Mouse (Mus musculus) embryonic facial prominence, embryonic 13.5 days (tissue): ENCODE results near the gene Ppme1. TPM values are rescaled to one million over a fixed set of nuclear protein-coding genes. Genes with fewer than 3 reads are reported as not detected.

Source experiments
- ATAC-seq: fragments of 200-750 bp; cut with Nextera tagmentation; 2 replicates; pipeline ENCODE4 v1.8.0; 2017; ENCODE audit warnings: low read depth; ENCODE audit not compliant: insufficient number of reproducible peaks, insufficient read depth, low FRiP score, low TSS enrichment
- H3K27ac ChIP-seq: fragments of 300-500 bp; sonication (generic); 2 replicates; pipeline ENCODE4 v1.5.1; 2015; ENCODE audit warnings: moderate library complexity, mild to moderate bottlenecking, inconsistent platforms
- H3K27me3 ChIP-seq: fragments of 300-500 bp; sonication (generic); 2 replicates; pipeline ENCODE4 v1.6.1; 2015; ENCODE audit warnings: mild to moderate bottlenecking, inconsistent platforms
- H3K36me3 ChIP-seq: fragments of 300-500 bp; sonication (generic); 2 replicates; pipeline ENCODE4 v1.6.1; 2015; ENCODE audit warnings: mild to moderate bottlenecking, inconsistent platforms
- H3K4me1 ChIP-seq: fragments of 300-500 bp; sonication (generic); 2 replicates; pipeline ENCODE4 v1.6.1; 2015; ENCODE audit warnings: inconsistent platforms
- H3K4me2 ChIP-seq: fragments of 300-500 bp; sonication (generic); 2 replicates; pipeline ENCODE4 v1.6.1; 2015; ENCODE audit warnings: moderate library complexity, mild to moderate bottlenecking, inconsistent platforms
- H3K4me3 ChIP-seq: fragments of 300-500 bp; sonication (generic); 2 replicates; pipeline ENCODE4 v1.5.1; 2015; ENCODE audit warnings: mild to moderate bottlenecking, inconsistent platforms
- H3K9ac ChIP-seq: fragments of 300-500 bp; sonication (generic); 2 replicates; pipeline ENCODE4 v1.6.1; 2015; ENCODE audit warnings: mild to moderate bottlenecking, inconsistent platforms
- H3K9me3 ChIP-seq: fragments of 300-500 bp; sonication (generic); 2 replicates; pipeline ENCODE4 v1.6.1; 2016; ENCODE audit warnings: inconsistent platforms
- WGBS: fragments of 180-500 bp; shearing (Covaris S2); methylation state at CpG from one replicate; pipeline ENCODE4 v1.1.7; 2015; ENCODE audit warnings: mixed read lengths; 5-methylcytosine and 5-hydroxymethylcytosine counted together
- polyA plus RNA-seq: library from polyadenylated mRNA; unstranded; fragments of >200 nt; fragmentation: Nextera tagmentation; extraction: Ambion mirVana; gene quantifications from 2 replicates; pipeline ENCODE4 v1.2.1, GENCODE M21; 2015

Gene Ppme1
- polyA plus RNA-seq, 1 experiment from 2014 or later, result 51.7 TPM

DNA sequence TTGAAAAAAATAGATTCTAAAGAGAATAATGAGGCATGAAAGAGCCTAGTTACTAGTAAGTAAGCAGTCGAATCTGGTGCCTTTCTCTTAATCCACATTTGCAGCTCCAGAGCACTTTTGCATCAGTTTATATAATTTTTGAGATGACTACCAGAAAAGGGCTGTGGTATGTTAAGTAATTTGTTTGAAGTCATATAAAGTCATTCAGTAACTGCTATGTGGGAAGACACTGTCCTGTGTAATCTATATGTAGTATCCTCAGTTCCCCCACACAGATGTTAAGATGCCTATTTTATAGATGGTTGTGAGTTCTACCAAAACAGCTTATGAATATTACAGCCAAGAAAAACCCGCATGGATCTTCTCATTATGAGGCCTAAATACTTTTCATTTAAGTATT lies 6.2 kb upstream of the Ppme1 start:
- WGBS, result 84% methylated on average over 2 of the region's 2 CpGs
- Histone ChIP-seq H3K9me3 (no peaks in the 10 kb centered on the region), H3K4me1 (no peaks in the 10 kb centered on the region), H3K36me3 (peaks cover 61% of the 10 kb centered on the region), H3K27me3 (no peaks in the 10 kb centered on the region), H3K4me2 (no peak overlapping the region), H3K9ac (no peak overlapping the region), H3K27ac (no peak overlapping the region), H3K4me3 (no peak overlapping the region)
- ATAC-seq, result no peak

DNA sequence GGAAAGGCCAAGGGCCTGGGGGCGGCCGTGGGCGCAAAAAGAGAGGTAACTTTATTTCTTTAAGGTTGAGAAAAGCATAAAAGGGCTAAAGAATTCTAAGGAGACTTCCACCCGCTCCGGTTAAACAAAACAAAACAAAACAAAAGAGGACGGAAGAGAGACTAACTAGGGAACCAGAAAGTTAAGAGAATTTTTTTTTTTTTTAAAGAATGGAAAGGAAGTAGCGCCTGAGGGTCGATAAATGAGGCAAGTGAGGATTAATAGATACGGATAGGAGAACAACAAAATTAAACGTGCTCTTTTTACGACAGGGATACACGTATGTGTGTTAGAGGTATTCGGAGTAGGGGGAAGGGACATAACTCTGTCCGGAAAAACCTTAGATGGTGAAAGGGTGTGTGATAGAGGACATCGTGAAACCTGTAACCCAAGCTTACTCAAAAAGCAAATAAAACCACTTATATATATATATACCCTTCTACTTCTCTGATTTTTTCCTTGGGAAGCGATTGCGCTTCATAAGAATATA lies 409 bp upstream of the Ppme1 start:
- WGBS, result 5% methylated on average over 17 of the region's 17 CpGs

DNA sequence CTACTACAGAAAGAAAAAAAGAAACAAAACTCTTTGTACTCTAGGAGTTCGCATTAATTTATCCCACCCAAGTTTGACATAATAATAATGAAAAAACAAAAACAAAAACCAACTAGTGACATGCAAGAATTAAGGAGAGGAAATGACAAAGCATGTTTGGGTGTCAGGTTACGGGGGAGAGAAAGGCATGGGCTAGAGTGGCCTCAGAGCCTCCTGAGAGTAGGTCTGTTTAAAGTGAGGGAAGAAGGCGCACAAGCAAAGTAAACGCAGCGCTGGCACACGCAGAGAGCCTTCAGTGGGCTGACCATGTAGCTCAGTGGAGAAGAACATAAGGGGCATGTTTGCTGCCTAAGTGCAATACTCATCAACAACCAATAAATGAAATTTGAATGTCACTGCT lies 7.2 kb downstream of the Ppme1 start:
- peaks cover 12% of the 10 kb centered on the region; the same call in 1 of the 2 replicates for H3K4me1 ChIP-seq
- H3K4me2 ChIP-seq, result no peak overlapping the region
- no peaks in the 10 kb centered on the region for H3K36me3 ChIP-seq
- no peak overlapping the region for H3K4me3 ChIP-seq
- WGBS, result 35% methylated on average over 6 of the region's 6 CpGs
- H3K9me3 ChIP-seq, result no peaks in the 10 kb centered on the region
- no peak for ATAC-seq
- no peak overlapping the region for H3K27ac ChIP-seq
- no peak overlapping the region for H3K9ac ChIP-seq
- H3K27me3 ChIP-seq, result no peaks in the 10 kb centered on the region

More for the DNA sequence above, 409 bp upstream of the Ppme1 start:
- Histone ChIP-seq H3K9ac (peak overlapping the region; percentile 79), H3K4me1 (peaks cover 17% of the 10 kb centered on the region), H3K4me2 (peak overlapping the region; percentile 81), H3K27ac (peak overlapping the region; percentile 87), H3K27me3 (no peaks in the 10 kb centered on the region), H3K4me3 (peak overlapping the region; percentile 83), H3K9me3 (no peaks in the 10 kb centered on the region), H3K36me3 (peaks cover 26% of the 10 kb centered on the region)
- no peak for ATAC-seq

DNA sequence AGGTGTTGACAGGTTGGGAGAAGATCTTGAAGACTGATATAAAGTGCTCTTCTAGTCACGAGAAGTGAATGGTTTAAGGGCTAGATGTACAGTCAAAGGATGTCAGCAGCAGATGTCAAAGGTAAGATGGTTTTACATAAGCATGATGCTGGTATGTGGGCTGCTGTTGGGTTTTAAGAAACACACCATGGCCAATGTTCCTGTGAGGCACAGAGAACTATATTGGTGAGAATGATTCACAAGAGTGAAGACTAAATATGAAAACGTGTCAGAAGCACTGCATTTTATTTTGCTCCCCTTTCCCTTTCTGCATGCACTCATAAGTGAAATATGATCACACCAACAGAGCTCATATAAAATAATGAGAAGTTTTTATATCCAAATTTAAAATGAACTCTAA lies 8.9 kb downstream of the Ppme1 start:
- H3K9ac ChIP-seq, result no peak overlapping the region
- peaks cover 4% of the 10 kb centered on the region; the same call in 1 of the 2 replicates for H3K4me1 ChIP-seq
- no peaks in the 10 kb centered on the region for H3K9me3 ChIP-seq
- WGBS, result 82% methylated on average over 2 of the region's 2 CpGs
- H3K4me2 ChIP-seq, result no peak overlapping the region
- no peak for ATAC-seq
- no peak overlapping the region for H3K27ac ChIP-seq
- H3K4me3 ChIP-seq, result no peak overlapping the region
- no peaks in the 10 kb centered on the region for H3K36me3 ChIP-seq
- no peaks in the 10 kb centered on the region for H3K27me3 ChIP-seq

DNA sequence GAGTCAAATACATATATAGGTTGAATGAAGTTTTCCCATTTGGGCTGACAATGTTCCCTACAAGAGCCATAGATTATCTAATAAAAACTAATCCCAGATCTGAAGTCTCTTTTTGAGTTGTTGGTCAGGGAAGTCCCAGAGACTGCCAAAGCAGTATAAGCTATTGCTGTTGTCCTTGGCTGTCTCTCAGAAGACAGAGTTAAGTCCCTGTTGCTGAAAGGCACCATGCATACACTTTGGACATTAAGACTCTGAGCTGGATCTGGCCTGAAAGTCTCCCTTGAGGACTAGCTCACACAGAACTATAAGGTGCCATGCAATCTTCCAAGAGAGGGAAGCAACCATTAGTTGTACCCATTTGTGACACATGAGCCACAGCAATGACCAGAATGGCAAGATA lies 14.3 kb downstream of the Ppme1 start:
- H3K36me3 ChIP-seq, result peaks cover 7% of the 10 kb centered on the region
- H3K4me1 ChIP-seq, result no peaks in the 10 kb centered on the region
- H3K4me2 ChIP-seq, result no peak overlapping the region
- H3K9me3 ChIP-seq, result no peaks in the 10 kb centered on the region
- H3K9ac ChIP-seq, result no peak overlapping the region
- H3K4me3 ChIP-seq, result no peak overlapping the region
- no peak overlapping the region for H3K27ac ChIP-seq
- H3K27me3 ChIP-seq, result no peaks in the 10 kb centered on the region
- no peak for ATAC-seq

DNA sequence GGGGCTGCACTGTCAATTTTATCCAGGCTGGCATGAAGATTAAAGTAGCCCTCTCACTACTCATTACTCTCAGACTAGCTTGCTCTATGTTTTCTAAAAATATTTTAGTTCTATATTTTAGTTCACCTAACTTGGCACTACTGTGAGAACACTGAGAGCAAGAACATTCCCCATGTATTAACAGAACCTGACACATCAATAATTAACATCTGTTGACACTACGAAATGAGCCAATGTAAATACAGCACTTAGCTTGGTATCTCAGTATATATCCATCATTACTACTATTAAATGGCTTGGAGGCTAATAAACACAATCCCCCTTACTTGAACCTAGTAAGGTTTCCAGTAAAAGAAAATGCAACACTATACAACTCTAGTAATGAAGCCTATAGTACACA lies 15.3 kb downstream of the Ppme1 start:
- Histone ChIP-seq H3K27me3 (no peaks in the 10 kb centered on the region), H3K4me3 (no peak overlapping the region), H3K36me3 (peaks cover 7% of the 10 kb centered on the region), H3K27ac (no peak overlapping the region), H3K4me1 (no peaks in the 10 kb centered on the region), H3K4me2 (no peak overlapping the region), H3K9me3 (no peaks in the 10 kb centered on the region), H3K9ac (no peak overlapping the region)
- 94% methylated on average over 1 of the region's 1 CpGs for WGBS
- no peak for ATAC-seq

DNA sequence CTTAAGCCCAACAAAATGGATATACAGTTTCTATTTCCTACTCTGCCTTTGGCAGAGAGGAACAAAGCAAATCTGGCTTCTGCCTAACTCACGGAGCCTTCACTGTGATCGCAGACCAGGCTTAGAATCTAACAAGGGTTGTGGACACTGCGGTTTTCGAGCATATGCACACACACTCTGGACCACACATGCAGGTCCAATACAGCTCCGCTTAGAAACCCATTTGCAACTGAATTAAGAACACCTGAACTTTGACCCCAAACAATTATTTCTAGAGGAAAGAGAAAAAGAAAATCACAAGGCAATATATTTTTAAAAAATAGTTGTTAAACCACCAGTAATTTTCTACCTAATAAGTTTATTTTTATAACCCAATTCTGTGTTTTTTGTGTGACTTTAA lies 15.8 kb downstream of the Ppme1 start:
- Histone ChIP-seq H3K4me2 (no peak overlapping the region), H3K9me3 (no peaks in the 10 kb centered on the region), H3K9ac (no peak overlapping the region), H3K4me1 (no peaks in the 10 kb centered on the region), H3K4me3 (no peak overlapping the region), H3K36me3 (peaks cover 10% of the 10 kb centered on the region), H3K27ac (no peak overlapping the region), H3K27me3 (no peaks in the 10 kb centered on the region)
- no peak for ATAC-seq
- 87% methylated on average over 5 of the region's 5 CpGs for WGBS

DNA sequence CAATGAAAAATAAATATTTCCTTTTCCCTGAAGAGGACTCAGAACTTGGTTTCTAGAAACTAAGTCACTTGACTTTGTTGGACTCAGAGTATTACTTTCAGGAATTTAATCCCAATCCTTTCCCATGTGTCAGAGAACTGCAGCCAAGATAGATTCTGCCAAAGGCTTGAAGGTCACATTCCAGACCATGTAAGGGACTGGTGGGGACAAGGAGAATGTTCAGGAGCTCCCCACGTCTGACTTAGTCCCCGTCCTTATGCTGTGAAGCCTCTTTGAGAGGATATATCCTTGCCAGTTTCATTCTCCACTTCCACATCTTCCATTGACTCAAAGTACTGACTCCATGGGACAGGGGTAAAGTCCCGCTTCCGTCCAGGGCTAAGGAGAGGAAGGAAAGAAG lies 17.1 kb downstream of the Ppme1 start:
- Histone ChIP-seq H3K27me3 (no peaks in the 10 kb centered on the region), H3K4me2 (no peak overlapping the region), H3K36me3 (peaks cover 15% of the 10 kb centered on the region), H3K4me1 (no peaks in the 10 kb centered on the region), H3K4me3 (no peak overlapping the region), H3K9me3 (no peaks in the 10 kb centered on the region), H3K9ac (no peak overlapping the region), H3K27ac (no peak overlapping the region)
- ATAC-seq, result no peak
- WGBS, result 90% methylated on average over 4 of the region's 4 CpGs

DNA sequence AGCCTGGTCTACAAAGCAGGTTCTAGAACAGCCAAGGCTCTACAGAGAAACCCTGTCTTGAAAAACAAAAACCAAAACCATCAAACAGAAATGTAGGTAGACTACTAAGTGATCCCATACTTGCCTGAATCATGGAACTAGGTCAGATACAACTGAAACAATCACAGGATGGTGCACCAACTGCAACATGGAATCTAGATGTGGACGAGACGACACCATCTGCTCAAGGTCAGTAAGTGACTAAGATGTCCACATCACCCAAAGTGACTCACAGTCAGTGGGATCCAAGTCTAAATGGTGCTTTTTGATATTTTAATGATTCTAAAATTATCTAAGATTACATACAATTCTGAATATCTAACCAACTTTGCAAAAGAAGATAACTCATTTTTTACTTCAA lies 36.2 kb downstream of the Ppme1 start:
- Histone ChIP-seq H3K9ac (no peak overlapping the region), H3K27me3 (no peaks in the 10 kb centered on the region), H3K9me3 (no peaks in the 10 kb centered on the region), H3K4me2 (no peak overlapping the region), H3K4me1 (no peaks in the 10 kb centered on the region), H3K27ac (no peak overlapping the region), H3K36me3 (peaks cover 88% of the 10 kb centered on the region), H3K4me3 (no peak overlapping the region)
- 94% methylated on average over 2 of the region's 2 CpGs for WGBS
- ATAC-seq, result no peak

DNA sequence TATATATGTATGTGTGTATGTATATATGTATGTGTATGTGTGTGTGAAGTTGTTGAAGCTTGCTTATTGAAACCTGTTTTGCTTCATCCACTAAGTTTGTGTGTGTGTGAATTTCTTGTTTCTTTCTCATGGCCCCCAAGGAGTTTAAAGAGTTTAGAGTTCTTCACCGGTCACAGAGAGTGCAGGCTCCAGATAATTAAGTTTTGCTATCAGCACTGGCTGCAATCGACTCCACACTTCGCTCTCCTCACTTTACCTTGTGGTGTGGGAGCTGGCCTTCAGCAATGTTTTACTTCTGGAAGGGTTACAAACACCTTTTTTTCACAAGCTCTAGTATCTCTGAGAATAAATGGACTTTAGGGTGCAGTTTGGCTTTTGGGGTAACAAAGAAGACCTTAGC lies 40.8 kb downstream of the Ppme1 start:
- Histone ChIP-seq H3K4me1 (peaks cover 10% of the 10 kb centered on the region; the same call in 1 of the 2 replicates), H3K4me2 (no peak overlapping the region), H3K9me3 (no peaks in the 10 kb centered on the region), H3K27ac (no peak overlapping the region), H3K9ac (no peak overlapping the region), H3K27me3 (no peaks in the 10 kb centered on the region), H3K4me3 (no peak overlapping the region), H3K36me3 (peaks cover 84% of the 10 kb centered on the region)
- 86% methylated on average over 3 of the region's 3 CpGs for WGBS
- no peak for ATAC-seq

DNA sequence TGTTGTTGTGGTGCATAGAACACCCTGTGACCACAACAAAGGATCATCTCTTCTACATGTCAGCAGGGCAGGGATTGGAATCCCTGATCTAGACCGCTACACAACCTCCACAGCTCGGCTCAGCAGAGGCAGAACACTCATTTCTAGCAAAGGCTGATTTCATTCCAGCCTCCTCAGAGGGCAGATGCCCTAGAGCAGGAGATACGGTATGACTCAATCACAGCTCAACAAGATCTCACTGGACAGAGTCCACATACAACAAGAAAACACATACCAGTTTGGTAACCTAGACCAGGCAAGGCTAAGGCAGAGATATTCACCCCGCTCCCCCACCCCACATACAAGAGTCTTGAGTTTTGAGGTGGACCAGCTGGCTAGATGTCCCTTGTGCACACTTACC lies 43.5 kb downstream of the Ppme1 start:
- no peaks in the 10 kb centered on the region for H3K27me3 ChIP-seq
- peaks cover 76% of the 10 kb centered on the region for H3K36me3 ChIP-seq
- H3K4me2 ChIP-seq, result no peak overlapping the region
- no peak for ATAC-seq
- peaks cover 14% of the 10 kb centered on the region; the same call in 1 of the 2 replicates for H3K4me1 ChIP-seq
- no peak overlapping the region for H3K4me3 ChIP-seq
- WGBS, result 88% methylated on average over 4 of the region's 4 CpGs
- H3K27ac ChIP-seq, result no peak overlapping the region
- no peak overlapping the region for H3K9ac ChIP-seq
- no peaks in the 10 kb centered on the region for H3K9me3 ChIP-seq

DNA sequence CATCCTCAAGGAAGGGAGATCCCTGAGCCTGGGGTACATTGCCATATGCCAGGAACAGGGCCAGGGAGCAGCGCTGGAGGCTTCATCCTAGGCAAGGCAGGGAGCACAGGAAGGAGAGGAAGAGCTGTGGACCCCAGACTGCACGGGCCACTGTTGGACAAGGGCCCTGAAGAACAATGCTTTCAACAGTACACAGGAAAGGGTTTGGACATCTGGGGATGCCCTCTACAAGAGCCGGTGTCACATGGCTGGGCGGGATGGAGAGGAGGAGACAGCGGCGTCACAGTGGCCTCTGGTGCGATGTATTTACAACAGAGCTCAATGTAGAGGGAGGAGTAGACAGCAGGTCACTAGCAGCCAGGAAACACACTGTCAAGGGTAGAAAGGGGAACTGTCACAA lies 44.6 kb downstream of the Ppme1 start:
- WGBS, result 91% methylated on average over 7 of the region's 7 CpGs
- Histone ChIP-seq H3K4me1 (peaks cover 14% of the 10 kb centered on the region; the same call in 1 of the 2 replicates), H3K4me3 (no peak overlapping the region), H3K9me3 (no peaks in the 10 kb centered on the region), H3K9ac (no peak overlapping the region), H3K4me2 (no peak overlapping the region), H3K27ac (peak overlapping the region; percentile 33; the same call in 1 of the 2 replicates), H3K27me3 (no peaks in the 10 kb centered on the region), H3K36me3 (peaks cover 68% of the 10 kb centered on the region)
- no peak for ATAC-seq
